Mouse (Mus musculus) embryo, embryonic 11.5 days (tissue): Measurements from ENCODE around the gene Tnn.

ENCODE experiments used
- DNase-seq: peaks from one replicate; pipeline ENCODE4 v3.0.0-alpha.2; 2012; ENCODE audit warnings: low read depth, low spot score

The Tnn gene

DNA sequence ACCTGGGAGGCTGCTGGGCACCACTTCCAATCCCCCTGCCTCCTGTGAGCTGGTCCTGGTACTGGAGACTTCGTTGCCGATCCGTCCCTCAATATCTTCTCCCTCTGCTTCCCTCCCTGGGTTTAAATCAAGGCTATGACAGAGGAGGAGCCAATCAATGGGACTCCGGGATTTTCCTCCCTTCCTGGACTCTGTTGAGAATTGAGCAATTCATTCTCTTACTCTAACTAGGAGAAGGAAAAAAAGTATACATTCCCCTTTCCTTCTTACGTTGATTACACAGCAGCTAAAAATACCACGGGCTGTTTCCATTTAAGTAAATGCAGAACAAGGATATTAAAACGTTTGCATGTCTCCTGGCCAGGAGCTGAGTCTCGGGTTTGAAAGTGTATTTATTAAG is at the start of gene Tnn:
TSS of gene Tnn (minus strand) at position 101 of the 400 bp plus-strand sequence.
- DNase-seq = no peak

DNA sequence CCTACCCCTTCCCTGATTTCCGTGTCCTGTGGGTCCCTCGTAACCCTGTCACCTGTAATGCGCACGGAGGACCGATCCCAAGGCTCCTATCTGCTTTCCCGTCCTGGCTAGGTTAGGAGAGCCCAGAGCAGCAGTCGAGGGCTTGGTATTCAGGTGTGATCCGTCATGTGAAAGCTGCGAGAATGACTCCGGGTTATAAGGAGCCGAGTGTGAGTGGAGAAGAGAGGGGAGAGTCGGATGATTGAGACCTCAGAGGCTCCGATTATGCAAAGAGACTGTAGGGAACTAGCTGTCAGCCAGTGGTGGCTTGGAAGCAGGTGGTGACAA is 41.9 kb upstream of the Tnn start:
- DNase-seq = no peak

DNA sequence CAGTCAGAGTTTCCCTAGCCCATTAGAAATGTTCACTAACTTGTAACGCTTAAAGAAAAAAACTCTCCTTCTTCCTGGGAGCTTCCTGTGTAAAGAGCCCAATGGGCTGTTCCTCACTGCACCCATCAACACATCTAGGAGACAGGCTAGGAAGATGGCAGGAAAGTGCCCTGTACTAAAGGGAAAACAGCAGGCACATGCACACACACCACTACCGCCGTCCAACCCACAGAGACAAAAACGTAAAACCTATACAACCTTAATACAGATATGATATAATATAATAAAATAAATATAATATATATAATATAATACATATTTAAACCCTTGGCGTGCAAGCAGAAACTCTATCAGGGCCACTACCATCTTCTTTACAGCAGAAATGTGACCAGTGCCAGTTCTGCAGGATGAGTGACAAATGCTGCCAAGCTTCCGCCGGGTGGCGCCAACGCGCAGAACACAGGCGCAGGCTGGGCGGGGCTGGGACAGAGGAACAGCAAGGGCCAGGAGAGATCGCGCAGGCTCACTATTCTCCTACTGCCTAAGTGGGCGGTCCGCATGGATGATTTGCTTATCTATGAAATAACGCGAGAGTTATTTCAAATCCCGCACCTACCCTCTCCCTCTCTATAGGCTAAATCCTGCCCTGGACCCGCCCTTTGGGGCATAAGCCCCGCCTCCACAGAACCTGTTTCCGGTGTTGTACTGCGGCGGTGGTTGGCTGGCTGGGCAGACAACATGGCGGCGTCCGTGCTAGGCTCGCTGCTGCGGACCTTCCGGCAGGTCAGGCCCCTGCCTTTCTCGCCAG is 41.4 kb upstream of the Tnn start, which contains the start of gene Mrps14:
TSS of gene Mrps14 (plus strand) at position 687 of the 808 bp plus-strand sequence.
- DNase-seq = peak; percentile 98

DNA sequence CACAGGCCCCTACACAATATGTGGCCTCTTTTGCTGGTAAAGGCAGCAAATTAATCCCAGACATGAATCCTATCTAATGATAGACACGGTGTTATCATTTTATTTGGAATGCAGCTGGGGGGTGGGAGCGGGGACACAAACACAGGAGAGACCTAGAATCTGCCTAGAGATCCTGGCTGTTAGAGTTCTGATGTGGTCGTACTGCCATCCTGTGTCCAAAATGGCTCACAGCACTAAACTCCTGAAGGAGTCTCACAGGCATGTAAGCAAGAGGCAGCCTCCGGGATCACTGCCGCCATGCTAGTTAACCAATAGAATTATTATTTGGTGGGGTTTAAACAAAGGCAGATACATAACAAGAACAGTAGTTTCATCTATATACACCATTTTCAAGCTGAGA is 31.1 kb upstream of the Tnn start:
- DNase-seq = peak; percentile 44

DNA sequence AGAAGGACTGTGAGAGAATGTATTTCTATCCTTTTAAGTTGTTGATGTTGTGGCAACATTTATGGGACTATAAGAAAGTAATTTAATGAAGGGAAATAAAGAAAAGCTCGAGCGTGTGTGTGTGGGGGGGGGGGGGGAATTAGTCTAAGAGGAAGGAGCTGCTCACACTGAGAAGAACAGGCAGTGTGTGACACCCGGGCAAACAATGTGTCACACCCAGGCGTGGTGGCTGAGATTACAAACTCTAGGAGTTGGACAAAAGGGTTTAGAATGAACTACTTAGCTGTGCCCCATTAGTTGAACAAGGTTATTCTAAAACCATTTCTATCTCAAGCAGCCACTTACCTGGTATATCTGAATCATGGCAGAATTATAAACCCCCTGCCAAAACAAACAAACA is 27.8 kb upstream of the Tnn start:
- no peak for DNase-seq

DNA sequence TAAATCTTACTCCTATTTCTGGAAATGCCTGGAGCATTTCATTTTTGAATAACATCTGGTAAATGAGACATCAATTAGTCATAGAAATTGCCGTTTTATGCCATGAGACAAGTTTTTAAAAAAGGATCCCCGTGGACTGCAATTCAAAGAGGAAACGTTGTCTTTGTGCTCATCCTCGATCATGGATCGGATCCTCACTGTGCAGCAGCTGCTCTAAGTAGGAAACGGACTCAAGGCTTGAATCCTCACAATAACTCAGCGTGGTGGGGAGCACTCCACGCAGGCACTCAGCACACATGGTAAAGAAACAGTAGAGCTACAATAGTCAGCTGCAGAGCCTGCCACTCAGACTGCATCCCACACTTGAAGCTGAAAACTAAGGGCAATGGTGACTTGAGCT is 23.5 kb upstream of the Tnn start:
- DNase-seq = no peak

DNA sequence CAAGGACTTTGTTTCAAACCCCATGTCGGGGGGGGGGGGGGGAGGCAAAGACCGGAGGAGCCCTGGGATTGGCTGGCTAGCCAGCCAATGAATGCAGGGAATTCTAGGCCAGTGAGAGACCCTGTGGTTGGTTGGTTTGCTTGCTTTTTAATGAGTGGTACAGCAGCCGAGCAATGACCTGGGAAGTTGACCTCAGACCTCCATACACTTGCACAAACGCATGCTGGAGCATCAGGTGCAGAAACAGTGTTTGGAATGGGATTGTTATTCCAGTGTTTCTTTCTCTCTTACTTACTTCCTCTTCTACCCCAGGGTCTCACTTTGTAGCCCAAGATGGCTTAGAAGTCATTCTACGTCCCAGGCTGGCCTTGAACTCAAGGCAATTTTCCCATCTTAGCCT is 13.2 kb upstream of the Tnn start:
- DNase-seq = no peak

DNA sequence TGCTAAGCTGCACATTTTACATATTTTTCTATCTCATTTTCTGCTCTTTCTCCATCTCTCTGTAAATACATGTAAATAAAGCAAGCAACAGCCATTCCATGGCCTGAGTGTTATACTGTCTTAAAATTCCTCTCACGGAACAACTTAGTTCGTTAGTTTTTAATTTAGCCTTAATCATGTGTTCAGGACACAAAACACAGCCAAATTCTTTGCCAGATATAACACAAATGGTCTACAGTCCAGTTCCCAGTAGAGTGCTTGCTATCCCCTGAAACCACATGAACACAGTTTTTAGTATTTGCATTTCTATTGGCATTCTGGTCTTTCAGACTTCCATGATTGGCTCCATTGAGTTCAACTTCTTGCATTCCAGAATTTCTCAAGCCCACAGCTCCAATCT is 4.8 kb upstream of the Tnn start:
- no peak for DNase-seq

DNA sequence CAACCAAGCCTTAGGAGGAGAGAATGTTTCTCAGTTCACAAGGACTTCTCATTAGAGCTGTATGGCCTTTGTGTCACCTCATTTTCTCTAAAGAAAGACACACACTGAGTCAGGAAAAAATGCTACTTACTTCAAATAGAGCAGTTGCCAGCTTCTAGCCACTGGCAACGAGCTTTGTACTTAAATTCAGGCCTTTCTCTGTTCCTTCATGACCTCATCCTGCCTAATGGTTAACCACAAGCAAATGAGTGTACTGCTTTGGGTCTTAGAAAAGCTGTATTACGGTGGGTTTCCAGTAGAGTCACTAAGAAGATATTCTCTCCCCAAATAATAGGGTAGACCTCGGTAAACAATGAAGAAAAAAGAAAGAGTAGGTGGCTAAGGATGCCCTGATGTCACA is 2.7 kb downstream of the Tnn start:
- DNase-seq = no peak

DNA sequence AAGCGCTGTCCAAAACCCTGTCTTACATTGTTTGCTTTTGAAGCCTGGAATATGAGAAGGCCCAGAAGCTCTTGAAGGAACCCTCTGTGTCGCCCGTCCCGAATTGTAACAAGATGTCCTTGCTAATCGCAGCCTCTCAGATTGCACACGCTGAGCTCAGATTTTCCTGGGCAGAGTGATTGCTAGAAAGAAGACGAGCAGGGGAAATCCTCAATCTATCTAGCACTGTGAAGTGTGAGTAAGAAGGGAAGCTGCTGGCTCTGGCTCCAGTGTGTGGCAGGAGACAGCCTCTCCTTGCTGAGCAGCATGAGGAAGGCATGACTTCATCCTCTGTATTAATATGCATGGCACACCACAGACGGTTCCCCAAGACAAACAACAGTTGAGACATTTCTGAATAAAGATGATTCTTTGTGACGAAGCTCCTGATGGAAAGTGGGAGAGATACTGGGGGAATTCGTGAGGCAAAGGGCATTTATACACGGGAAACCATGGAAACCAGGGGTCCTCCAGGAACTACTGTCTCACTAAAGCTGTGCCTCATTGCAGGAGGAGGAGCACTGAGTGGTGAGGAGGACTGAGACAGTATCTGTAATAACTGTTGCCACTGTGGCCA is 4.0 kb downstream of the Tnn start:
- no peak for DNase-seq

DNA sequence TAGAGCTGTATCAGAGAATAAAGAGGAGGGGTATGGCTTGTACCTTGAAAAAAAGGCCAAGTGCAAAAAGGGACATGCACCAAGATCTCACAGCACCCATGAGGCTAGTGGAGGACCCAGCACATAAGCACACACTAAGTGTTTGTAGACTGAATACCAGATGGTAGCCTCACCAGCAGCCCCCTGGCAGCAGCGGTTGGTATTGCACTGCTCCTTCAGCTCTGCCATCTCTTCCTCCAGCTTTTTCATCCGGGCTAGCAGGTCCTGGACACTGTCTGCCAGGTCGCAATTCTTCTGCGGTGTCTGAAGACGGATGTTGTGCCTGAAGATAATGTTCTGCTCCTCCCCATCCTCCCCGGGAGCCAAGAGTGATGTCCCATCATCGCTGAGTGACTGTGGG is 6.1 kb downstream of the Tnn start:
- no peak for DNase-seq

DNA sequence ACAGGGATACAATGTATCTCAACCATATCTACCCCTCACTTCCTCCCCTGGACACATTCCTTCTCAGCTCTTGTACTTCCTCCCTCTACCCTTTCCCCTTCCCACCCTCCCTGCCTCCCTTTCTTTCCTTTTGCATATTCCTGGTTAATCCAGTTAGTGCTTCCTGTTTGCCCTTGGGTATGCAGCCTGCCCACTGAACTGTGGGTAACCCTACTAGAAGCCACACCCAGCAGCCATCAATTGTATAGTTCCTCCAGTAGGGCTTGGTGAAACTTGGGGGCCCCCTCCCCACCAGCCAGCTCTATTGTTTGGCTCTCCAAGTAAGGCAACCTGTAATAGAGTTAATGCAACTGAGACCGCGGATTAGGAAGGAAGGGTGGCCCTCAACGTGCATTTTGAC is 7.8 kb downstream of the Tnn start:
- DNase-seq = no peak

DNA sequence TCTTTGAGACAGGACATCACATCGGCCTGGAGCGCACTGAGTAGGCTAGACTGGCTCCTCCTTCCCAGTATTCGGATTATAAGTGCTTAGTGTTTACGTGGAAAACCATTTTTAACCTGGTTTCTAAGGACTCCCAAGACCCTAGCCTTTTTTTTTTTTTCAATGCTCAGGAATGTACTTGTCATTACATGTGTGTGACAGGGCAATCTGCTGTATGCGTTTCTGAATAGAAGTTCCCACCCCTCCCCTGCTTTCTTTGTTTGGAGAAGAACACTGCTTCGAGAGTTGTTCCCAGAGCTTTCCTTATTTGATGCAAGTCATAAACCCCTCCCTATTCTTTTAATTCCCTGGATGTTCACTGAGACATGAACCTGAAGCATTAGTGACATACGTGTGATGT is 9.0 kb downstream of the Tnn start:
- DNase-seq = no peak

DNA sequence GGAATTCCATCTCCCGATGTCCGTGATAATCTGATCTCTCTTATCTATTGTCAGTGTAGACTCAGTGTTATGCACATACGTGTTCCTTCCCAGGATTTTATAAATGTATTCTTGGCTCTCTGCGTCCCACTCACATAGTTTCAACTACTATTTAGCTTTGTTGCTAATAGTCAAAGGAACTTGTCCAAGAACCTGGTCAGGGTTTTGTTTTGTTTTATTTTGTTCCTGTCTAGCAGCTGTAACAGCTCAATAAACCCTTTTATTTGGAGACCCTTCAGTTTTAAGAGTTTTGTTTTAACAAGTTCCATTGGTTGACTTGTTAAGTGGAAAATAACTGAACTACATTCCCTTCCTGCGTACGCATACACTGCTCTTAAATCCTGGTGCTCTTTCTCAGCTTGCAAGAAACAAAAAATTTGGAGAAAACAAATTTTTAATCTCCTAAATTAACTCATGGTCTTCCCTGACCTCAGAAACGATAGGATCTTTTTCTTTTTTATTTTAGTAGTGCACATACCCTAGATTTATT is 17.0 kb downstream of the Tnn start:
- no peak for DNase-seq

DNA sequence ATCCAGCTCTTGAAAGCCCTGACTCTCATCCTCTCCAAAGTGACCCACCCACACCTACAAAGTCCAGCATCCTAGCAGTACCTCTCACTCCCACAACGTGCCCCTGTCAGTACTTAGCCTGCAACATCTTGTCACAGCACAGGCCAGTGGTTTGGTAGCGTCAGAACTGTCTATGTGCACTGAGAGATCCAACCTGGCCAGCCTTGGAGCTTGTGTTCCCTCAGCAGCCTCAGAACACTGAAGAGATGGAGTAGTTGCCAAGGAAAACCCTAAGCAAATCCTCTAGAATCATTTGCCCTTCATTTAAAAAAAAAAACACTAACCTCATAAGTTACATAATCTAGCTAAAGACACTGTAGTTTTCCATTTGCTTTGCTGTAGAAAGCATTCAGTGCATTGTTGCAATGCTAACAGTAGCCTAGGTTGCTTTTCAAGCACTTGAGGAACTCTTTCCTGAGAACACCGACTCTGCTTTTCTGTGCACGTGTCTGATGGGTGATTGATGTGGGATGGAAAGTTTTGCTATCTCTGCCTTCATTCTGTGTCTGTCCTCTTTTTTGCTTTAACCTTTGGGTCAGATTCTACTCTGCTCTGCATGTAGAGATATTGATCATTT is 19.8 kb downstream of the Tnn start:
- DNase-seq = no peak

DNA sequence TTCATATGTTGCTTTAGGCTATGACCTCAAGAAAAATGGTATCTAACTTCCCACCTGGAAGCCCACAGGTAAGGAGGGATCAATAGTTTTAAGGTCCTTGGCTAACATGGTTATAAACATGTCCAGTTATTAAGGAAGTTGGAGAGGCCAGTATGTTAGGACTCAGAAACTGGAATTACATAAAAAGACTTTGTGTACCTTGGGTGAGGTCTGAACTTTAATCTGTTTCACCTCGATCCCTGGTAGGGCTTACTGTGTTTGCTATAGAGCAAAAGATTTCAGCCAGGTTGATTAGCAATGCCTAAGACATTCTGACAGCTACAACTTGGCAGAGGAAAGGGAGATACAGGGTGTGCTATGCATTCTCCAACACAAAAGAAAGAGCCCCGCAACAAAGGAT is 29.4 kb downstream of the Tnn start:
- DNase-seq = no peak

DNA sequence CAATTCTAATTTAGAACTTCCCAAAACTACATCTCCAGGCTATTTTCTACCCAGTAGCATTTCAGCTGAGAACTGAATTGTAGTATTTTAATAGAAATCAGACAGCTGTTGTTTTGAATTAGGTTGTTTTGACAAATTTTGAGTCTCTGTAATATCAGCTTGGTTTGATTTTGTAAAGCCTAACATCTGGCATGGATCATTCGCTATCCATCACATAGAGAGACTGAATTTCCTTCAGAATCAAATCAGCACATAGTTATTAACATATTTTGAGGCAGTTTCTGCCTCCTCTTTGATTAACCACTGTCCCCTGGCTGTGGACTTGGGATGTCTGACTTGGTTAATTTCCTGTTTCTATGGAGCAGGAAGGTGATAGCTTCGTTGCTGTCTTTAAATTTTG is 44.8 kb downstream of the Tnn start:
- no peak for DNase-seq

DNA sequence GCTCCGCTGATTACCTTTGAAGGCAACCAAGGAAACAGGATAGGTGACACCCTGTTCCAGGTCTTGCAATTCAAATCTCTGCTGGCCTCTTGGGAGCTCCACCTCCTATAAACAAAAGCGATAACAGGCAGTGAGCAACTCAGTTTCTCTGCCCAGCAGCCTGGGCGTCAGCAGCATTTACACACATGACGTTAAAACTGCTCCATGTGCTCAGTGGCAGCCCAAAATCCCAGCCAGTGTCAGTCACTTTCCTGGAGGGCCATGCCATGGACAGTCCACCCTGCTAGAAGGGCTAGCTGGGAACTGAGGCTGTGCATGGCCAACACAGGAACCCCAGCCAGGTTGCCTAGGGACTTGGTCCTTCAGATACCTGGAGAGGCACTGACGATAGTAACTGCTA is 48.0 kb downstream of the Tnn start:
- no peak for DNase-seq

DNA sequence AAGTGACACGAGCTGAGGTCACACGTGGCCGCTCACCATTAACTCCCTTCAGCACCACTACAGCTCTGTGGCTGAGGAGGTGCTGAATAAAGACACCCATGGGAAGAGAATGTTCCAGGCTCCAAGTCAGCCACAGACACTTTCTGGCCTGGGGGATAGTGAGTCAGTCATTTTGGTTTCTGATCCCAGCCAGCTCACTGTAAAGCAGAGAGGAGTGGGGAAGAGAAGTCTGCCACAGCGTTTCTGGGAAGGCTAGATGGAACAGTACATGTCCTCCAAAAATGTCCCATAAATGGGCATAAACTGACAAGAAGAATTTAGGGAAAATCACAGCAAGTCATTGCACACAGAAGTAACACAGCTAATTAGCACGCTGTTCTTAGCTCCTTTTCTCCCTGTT is 52.4 kb downstream of the Tnn start:
- DNase-seq = no peak

DNA sequence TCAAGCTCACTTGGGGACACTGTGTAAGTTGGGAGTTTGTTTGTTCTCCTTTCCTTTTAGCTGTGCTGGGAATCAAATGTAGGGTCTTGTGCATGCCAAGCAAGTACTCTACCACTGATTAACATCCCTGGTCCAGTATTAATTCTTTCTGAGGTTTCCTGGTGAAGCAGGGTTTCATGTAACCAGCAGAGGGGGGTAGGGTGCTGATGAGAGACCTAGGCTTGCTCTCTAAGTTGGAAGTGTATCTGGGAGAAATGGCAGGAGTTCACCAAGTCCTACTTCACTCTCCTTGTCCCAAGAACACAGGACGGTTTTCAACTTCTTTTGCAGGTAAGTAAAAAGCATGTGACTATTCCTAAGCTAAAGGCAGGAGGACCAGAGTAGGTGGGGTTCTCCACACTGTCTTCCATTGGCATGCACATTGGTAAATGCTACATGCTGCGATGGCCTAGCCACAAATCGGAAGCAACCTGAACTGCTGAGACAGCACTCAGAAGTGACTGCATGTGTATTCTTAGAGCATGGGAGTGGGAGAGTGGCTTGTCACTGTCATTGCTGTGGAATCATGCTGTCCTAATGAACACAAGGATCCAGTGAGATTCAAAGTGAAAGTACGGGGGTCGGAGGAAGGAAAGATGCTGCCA is 53.6 kb downstream of the Tnn start:
- no peak for DNase-seq

DNA sequence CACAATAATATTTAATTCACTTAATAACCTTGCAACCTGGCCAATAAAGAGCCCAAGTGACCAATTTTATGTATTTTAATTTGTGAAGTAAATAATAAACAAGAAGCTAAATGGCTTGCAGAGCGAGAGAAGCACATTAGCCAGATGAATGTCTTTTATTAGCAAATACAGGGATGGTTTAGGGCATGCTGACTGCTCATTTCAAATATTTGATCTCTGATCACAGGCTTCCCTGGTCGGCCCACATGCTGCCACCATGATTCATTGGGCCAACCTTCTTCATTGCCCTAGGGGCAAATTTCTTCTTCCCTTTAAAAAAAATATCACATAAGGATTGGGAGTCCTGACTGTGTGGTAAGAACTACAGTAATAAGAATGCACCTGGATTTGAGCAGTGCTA is 66.7 kb downstream of the Tnn start:
- DNase-seq = no peak

DNA sequence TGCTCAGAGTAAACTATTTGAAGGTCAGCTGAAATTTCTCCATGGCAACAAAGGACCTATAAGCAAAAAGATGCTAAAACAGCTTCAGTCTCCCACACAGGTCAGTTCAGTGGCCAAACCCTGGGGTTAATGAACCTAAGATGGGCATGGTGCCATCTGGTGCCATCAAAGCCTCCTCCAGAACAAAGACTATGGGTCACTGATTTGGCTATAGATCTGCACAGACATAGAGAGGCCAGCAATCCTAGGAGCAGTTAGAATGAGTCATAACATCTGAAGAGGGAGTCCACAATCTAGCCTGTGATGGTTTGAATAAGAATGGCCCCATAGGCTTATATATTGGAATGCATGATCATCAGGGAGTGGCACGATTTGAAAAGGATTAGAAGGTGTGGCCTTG is 69.1 kb downstream of the Tnn start:
- DNase-seq = no peak
